Mouse (Mus musculus) MEL (cell line): Measurements from ENCODE around the gene Cabp7.

Source experiments
- CHD1 ChIP-seq: IDR thresholded peaks from 2 replicates; pipeline ENCODE4 v1.6.1; 2012; ENCODE audit warnings: low read depth, mild to moderate bottlenecking, inconsistent platforms, low read length, improper control_type of control experiment
- CTCF ChIP-seq, 3 experiments: IDR thresholded peaks in 2 of 3; conservative IDR thresholded peaks in 1 of 3; 2 replicates each; pipeline ENCODE4 v1.5.1; 2011 to 2012; ENCODE audit warnings: low read length in 3 of 3, low read depth in 2 of 3, mild to moderate bottlenecking in 2 of 3, improper control_type of control experiment in 1 of 3, inconsistent platforms in 1 of 3, mixed read lengths in 1 of 3, moderate library complexity in 1 of 3; ENCODE audit not compliant: control insufficient read depth in 1 of 3, insufficient read depth in 1 of 3, poor library complexity in 1 of 3, severe bottlenecking in 1 of 3
- EP300 ChIP-seq, 2 experiments: IDR thresholded peaks; 2 replicates each; pipeline ENCODE4 v1.6.1; 2011; ENCODE audit warnings: improper control_type of control experiment in 2 of 2, low read length in 2 of 2, low read depth in 1 of 2, mild to moderate bottlenecking in 1 of 2
- GABPA ChIP-seq: IDR thresholded peaks from 2 replicates; pipeline ENCODE4 v1.6.1; 2012; ENCODE audit warnings: low read depth, mild to moderate bottlenecking, inconsistent platforms, low read length, improper control_type of control experiment, moderate library complexity
- GATA1 ChIP-seq: IDR thresholded peaks from 2 replicates; pipeline ENCODE4 v1.6.1; 2011; ENCODE audit warnings: low read depth, low read length, improper control_type of control experiment
- POLR2A ChIP-seq, 2 experiments: IDR thresholded peaks; 2 replicates each; pipeline ENCODE4 v1.6.1; 2011 to 2012; ENCODE audit warnings: low read length in 2 of 2, mild to moderate bottlenecking in 2 of 2, control low read depth in 1 of 2, improper control_type of control experiment in 1 of 2, low read depth in 1 of 2, moderate library complexity in 1 of 2; ENCODE audit not compliant: control insufficient read depth in 1 of 2, insufficient read depth in 1 of 2, poor library complexity in 1 of 2
- SIN3A ChIP-seq: IDR thresholded peaks from 2 replicates; pipeline ENCODE4 v1.6.1; 2012; ENCODE audit warnings: low read length, improper control_type of control experiment, inconsistent platforms

GRCm38 (mm10) chr11:4760438-4760837 is 13.9 kb upstream of the Cabp7 start:
- TF ChIP-seq CTCF (IDR thresholded peaks at IDR 0.05 in 2 of 3, conservative IDR thresholded peaks at IDR 0.05 in 1 of 3; ENCODE audit: control insufficient read depth in 1 of 3, insufficient read depth in 1 of 3, low read depth in 2 of 3, low read length in 3 of 3, poor library complexity in 1 of 3, severe bottlenecking in 1 of 3) (no peak), POLR2A (IDR thresholded peaks at IDR 0.05; ENCODE audit: control insufficient read depth in 1 of 2, insufficient read depth in 1 of 2, low read depth in 1 of 2, low read length in 2 of 2, poor library complexity in 1 of 2) (no peak), GATA1 (no peak), SIN3A (no peak), CHD1 (no peak), GABPA (no peak), EP300 (IDR thresholded peaks at IDR 0.05; ENCODE audit: low read depth in 1 of 2, low read length in 2 of 2) (no peak)
